Mouse (Mus musculus): ENCODE results near the gene Gabarapl1.

- TF ChIP-seq GATA1 (IDR thresholded peaks at IDR 0.05; ENCODE audit: borderline replicate concordance, low read length): no peak
- no peak for TF ChIP-seq FLI1 (IDR thresholded peaks at IDR 0.05; ENCODE audit: low read length)
These were observed 15.1 kb upstream of the Gabarapl1 start for GRCm38 (mm10) chr6:129517752-129518408.

Measured in megakaryocyte, embryonic 14.5 days (primary cell).